Mouse (Mus musculus): ENCODE data around the gene Parp16. TPM values are rescaled to one million over a fixed set of nuclear protein-coding genes. Genes with fewer than 3 reads are reported as not detected.

Parp16 gene
- polyA plus RNA-seq, 1 experiment = 8.4 TPM

GRCm38 (mm10) chr9:65161881-65162280, 33.3 kb upstream of the Parp16 start:
- no peak for DNase-seq
- Histone ChIP-seq H3K4me3 (replicated peaks; ENCODE audit: extremely low read depth, low read depth, low read length) (no peak overlapping the region), H3K4me1 (ENCODE audit: control insufficient read depth, insufficient read depth, low read length) (0 out of 2 replicates have a peak, but pooled peaks cover 4% of the 10 kb centered on the region)
- 60% methylated on average over 8 of the region's 8 CpGs for WGBS
- TF ChIP-seq POLR2A (IDR thresholded peaks at IDR 0.05; ENCODE audit: borderline replicate concordance, extremely low read depth, low read depth, low read length) = no peak
- TF ChIP-seq CTCF (IDR thresholded peaks at IDR 0.05; ENCODE audit: insufficient read depth, low read length) = no peak

- WGBS = 4% methylated on average over 57 of the region's 69 CpGs
- no peak for DNase-seq
- Histone ChIP-seq H3K4me3 (replicated peaks; ENCODE audit: extremely low read depth, low read depth, low read length) (no peak overlapping the region), H3K4me1 (ENCODE audit: control insufficient read depth, insufficient read depth, low read length) (0 out of 2 replicates have a peak, but pooled peaks cover 4% of the 10 kb centered on the region)
- TF ChIP-seq POLR2A (IDR thresholded peaks at IDR 0.05; ENCODE audit: borderline replicate concordance, extremely low read depth, low read depth, low read length) (no peak), CTCF (IDR thresholded peaks at IDR 0.05; ENCODE audit: insufficient read depth, low read length) (no peak)
Observed at GRCm38 (mm10) chr9:65162711-65163639, 32.2 kb upstream of the Parp16 start.

- 19% methylated on average over 1 of the region's 1 CpGs for WGBS
- no peak for DNase-seq
- no peak overlapping the region for H3K4me3 ChIP-seq (replicated peaks; ENCODE audit: extremely low read depth, low read depth, low read length)
- 0 out of 2 replicates have a peak, but pooled peaks have one; percentile 15 for TF ChIP-seq CTCF (IDR thresholded peaks at IDR 0.05; ENCODE audit: insufficient read depth, low read length)
- TF ChIP-seq POLR2A (IDR thresholded peaks at IDR 0.05; ENCODE audit: borderline replicate concordance, extremely low read depth, low read depth, low read length) = no peak
- 0 out of 2 replicates have a peak, but pooled peaks cover 4% of the 10 kb centered on the region for H3K4me1 ChIP-seq (ENCODE audit: control insufficient read depth, insufficient read depth, low read length)
Observed at GRCm38 (mm10) chr9:65164870-65165269, 30.3 kb upstream of the Parp16 start.

- TF ChIP-seq POLR2A (IDR thresholded peaks at IDR 0.05; ENCODE audit: borderline replicate concordance, extremely low read depth, low read depth, low read length) = no peak
- no peak for TF ChIP-seq CTCF (IDR thresholded peaks at IDR 0.05; ENCODE audit: insufficient read depth, low read length)
- Histone ChIP-seq H3K4me1 (ENCODE audit: control insufficient read depth, insufficient read depth, low read length) (0 out of 2 replicates have a peak, but pooled peaks cover 4% of the 10 kb centered on the region), H3K4me3 (replicated peaks; ENCODE audit: extremely low read depth, low read depth, low read length) (no peak overlapping the region)
- 52% methylated on average over 9 of the region's 9 CpGs for WGBS
- no peak for DNase-seq
Observed at GRCm38 (mm10) chr9:65166386-65166785, 28.8 kb upstream of the Parp16 start.

- DNase-seq = no peak
- no peak overlapping the region for H3K4me3 ChIP-seq (replicated peaks; ENCODE audit: extremely low read depth, low read depth, low read length)
- WGBS = 54% methylated on average over 6 of the region's 6 CpGs
- no peak for TF ChIP-seq POLR2A (IDR thresholded peaks at IDR 0.05; ENCODE audit: borderline replicate concordance, extremely low read depth, low read depth, low read length)
- no peak for TF ChIP-seq CTCF (IDR thresholded peaks at IDR 0.05; ENCODE audit: insufficient read depth, low read length)
- no peaks in the 10 kb centered on the region for H3K4me1 ChIP-seq (ENCODE audit: control insufficient read depth, insufficient read depth, low read length)
Observed at GRCm38 (mm10) chr9:65168534-65168933, 26.6 kb upstream of the Parp16 start.

- 84% methylated on average over 4 of the region's 4 CpGs for WGBS
- TF ChIP-seq POLR2A (IDR thresholded peaks at IDR 0.05; ENCODE audit: borderline replicate concordance, extremely low read depth, low read depth, low read length) = no peak
- no peak for TF ChIP-seq CTCF (IDR thresholded peaks at IDR 0.05; ENCODE audit: insufficient read depth, low read length)
- Histone ChIP-seq H3K4me3 (replicated peaks; ENCODE audit: extremely low read depth, low read depth, low read length) (no peak overlapping the region), H3K4me1 (ENCODE audit: control insufficient read depth, insufficient read depth, low read length) (no peaks in the 10 kb centered on the region)
- no peak for DNase-seq
Observed at GRCm38 (mm10) chr9:65168952-65169351, 26.2 kb upstream of the Parp16 start.

- no peaks in the 10 kb centered on the region for H3K4me1 ChIP-seq (ENCODE audit: control insufficient read depth, insufficient read depth, low read length)
- TF ChIP-seq CTCF (IDR thresholded peaks at IDR 0.05; ENCODE audit: insufficient read depth, low read length) (no peak), POLR2A (IDR thresholded peaks at IDR 0.05; ENCODE audit: borderline replicate concordance, extremely low read depth, low read depth, low read length) (no peak)
- WGBS = 54% methylated on average over 9 of the region's 9 CpGs
- no peak for DNase-seq
- no peak overlapping the region for H3K4me3 ChIP-seq (replicated peaks; ENCODE audit: extremely low read depth, low read depth, low read length)
Observed at GRCm38 (mm10) chr9:65172654-65173053, 22.5 kb upstream of the Parp16 start.

- 72% methylated on average over 5 of the region's 5 CpGs for WGBS
- TF ChIP-seq POLR2A (IDR thresholded peaks at IDR 0.05; ENCODE audit: borderline replicate concordance, extremely low read depth, low read depth, low read length) = no peak
- TF ChIP-seq CTCF (IDR thresholded peaks at IDR 0.05; ENCODE audit: insufficient read depth, low read length) = no peak
- no peak for DNase-seq
- Histone ChIP-seq H3K4me1 (ENCODE audit: control insufficient read depth, insufficient read depth, low read length) (no peaks in the 10 kb centered on the region), H3K4me3 (replicated peaks; ENCODE audit: extremely low read depth, low read depth, low read length) (no peak overlapping the region)
Observed at GRCm38 (mm10) chr9:65175234-65175938, 19.8 kb upstream of the Parp16 start.
